Mouse (Mus musculus): ENCODE results near the gene Cat. TPM values are rescaled to one million over a fixed set of nuclear protein-coding genes. Genes with fewer than 3 reads are reported as not detected.

Gene Cat
- polyA plus RNA-seq, 1 experiment from 2014 or later = 118 TPM

DNA sequence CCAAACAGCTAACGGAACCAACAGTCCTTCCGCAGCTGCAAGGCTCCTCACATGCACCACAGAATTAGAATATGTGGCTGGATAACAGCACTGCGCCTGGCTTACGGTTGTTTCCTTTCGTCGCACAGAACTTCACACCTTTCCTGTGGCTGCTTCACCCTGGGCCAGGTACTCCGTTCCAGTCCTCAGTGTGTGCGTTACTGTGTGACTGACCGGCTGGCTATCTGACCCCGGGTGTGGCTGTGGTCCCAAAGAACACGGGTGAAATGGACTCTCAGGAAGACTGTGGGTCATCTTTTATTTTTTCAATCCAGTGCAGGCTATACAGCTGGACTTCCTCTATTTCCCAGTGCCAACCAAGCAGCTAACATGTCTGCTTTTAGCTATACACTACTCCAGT lies 19.5 kb downstream of the Cat start:
- Histone ChIP-seq H3K4me3 (replicated peaks; ENCODE audit: low read length) (no peak overlapping the region), H3K4me2 (ENCODE audit: low read depth, low read length) (no peak overlapping the region), H3K9me3 (replicated peaks; ENCODE audit: control insufficient read depth, low read length) (no peaks in the 10 kb centered on the region), H3K27me3 (ENCODE audit: control insufficient read depth, insufficient read depth, low read length) (no peaks in the 10 kb centered on the region), H3K27ac (ENCODE audit: low read length) (no peak overlapping the region), H3K36me3 (ENCODE audit: control insufficient read depth, insufficient read depth, low read length) (peaks cover 7% of the 10 kb centered on the region; the same call in 1 of the 2 replicates), H3K9ac (ENCODE audit: low read length) (no peak overlapping the region), H3K4me1 (ENCODE audit: control insufficient read depth, insufficient read depth, low read length) (0 out of 2 replicates have a peak, but pooled peaks cover 4% of the 10 kb centered on the region)
- WGBS = 90% methylated on average over 11 of the region's 11 CpGs
- ATAC-seq (ENCODE audit: insufficient read depth, low FRiP score) = no peak

DNA sequence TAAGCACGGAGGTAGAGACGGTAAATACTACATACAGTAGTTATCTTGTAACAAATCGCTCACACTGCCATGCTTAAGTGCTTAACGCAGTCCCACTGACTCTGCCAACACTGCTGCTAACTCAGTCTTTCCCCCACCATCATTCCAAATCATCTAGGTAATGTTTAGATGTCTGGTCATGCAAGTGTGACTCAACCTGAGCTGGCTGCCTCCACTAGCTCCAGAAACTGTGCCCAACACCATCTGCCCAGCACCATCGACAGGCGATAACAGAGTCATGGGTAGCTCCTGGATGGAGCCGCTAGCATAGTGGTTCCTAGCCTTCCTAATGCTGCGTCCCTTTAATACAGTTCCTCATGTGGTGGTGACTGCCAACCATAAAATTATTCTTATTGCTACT lies 20.4 kb downstream of the Cat start:
- H3K27ac ChIP-seq (ENCODE audit: low read length) = no peak overlapping the region
- peaks cover 7% of the 10 kb centered on the region; the same call in 1 of the 2 replicates for H3K36me3 ChIP-seq (ENCODE audit: control insufficient read depth, insufficient read depth, low read length)
- no peaks in the 10 kb centered on the region for H3K9me3 ChIP-seq (replicated peaks; ENCODE audit: control insufficient read depth, low read length)
- H3K27me3 ChIP-seq (ENCODE audit: control insufficient read depth, insufficient read depth, low read length) = no peaks in the 10 kb centered on the region
- 92% methylated on average over 8 of the region's 8 CpGs for WGBS
- no peak overlapping the region for H3K4me3 ChIP-seq (replicated peaks; ENCODE audit: low read length)
- ATAC-seq (ENCODE audit: insufficient read depth, low FRiP score) = no peak
- 0 out of 2 replicates have a peak, but pooled peaks cover 4% of the 10 kb centered on the region for H3K4me1 ChIP-seq (ENCODE audit: control insufficient read depth, insufficient read depth, low read length)
- no peak overlapping the region for H3K4me2 ChIP-seq (ENCODE audit: low read depth, low read length)
- H3K9ac ChIP-seq (ENCODE audit: low read length) = no peak overlapping the region

DNA sequence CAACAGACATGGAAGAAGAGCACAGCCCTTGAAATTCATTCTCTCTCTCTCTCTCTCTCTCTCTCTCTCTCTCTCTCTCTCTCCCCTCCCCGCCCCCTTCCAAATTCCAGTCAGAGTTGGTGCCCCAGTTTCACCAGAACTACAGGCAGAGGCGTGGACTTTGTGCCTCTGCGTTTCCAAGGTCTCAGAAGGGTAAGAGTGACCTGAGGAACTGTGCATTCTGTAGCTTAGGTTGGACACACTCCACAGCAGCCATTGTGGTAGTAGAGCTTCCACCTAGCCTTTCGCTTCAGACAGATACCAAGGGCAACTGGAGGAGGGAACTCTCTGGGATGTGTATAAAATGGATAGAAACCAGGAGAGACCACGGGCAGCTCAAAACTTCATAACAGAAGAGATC lies 22.2 kb downstream of the Cat start:
- ATAC-seq (ENCODE audit: insufficient read depth, low FRiP score) = no peak
- no peaks in the 10 kb centered on the region for H3K9me3 ChIP-seq (replicated peaks; ENCODE audit: control insufficient read depth, low read length)
- H3K4me1 ChIP-seq (ENCODE audit: control insufficient read depth, insufficient read depth, low read length) = 0 out of 2 replicates have a peak, but pooled peaks cover 4% of the 10 kb centered on the region
- WGBS = 87% methylated on average over 5 of the region's 5 CpGs
- no peak overlapping the region for H3K4me3 ChIP-seq (replicated peaks; ENCODE audit: low read length)
- no peak overlapping the region for H3K27ac ChIP-seq (ENCODE audit: low read length)
- H3K4me2 ChIP-seq (ENCODE audit: low read depth, low read length) = no peak overlapping the region
- no peak overlapping the region for H3K9ac ChIP-seq (ENCODE audit: low read length)
- H3K36me3 ChIP-seq (ENCODE audit: control insufficient read depth, insufficient read depth, low read length) = peaks cover 11% of the 10 kb centered on the region; the same call in 1 of the 2 replicates
- H3K27me3 ChIP-seq (ENCODE audit: control insufficient read depth, insufficient read depth, low read length) = no peaks in the 10 kb centered on the region

DNA sequence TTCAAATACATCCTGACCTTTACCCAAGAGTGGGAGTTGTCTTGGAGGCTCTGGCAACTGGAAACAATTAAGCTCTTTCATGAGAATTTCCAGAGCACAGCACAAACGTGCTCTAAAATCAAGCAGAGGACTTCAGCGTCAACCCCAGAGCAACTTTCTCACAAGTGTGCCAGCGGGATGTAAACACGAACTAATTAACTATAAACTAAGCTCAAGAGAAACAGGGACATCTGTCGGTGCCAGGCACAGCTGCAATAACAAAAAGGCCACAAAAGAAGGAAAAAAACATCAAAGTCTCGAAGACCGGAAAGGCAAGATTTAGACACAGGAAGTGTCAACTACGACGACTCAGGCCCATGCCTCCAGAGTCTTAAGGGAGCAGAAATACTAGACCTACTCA lies 23.2 kb downstream of the Cat start:
- H3K27ac ChIP-seq (ENCODE audit: low read length) = peak overlapping the region; percentile 15; the same call in 1 of the 2 replicates
- H3K4me1 ChIP-seq (ENCODE audit: control insufficient read depth, insufficient read depth, low read length) = 0 out of 2 replicates have a peak, but pooled peaks cover 4% of the 10 kb centered on the region
- no peak overlapping the region for H3K9ac ChIP-seq (ENCODE audit: low read length)
- ATAC-seq (ENCODE audit: insufficient read depth, low FRiP score) = no peak
- H3K27me3 ChIP-seq (ENCODE audit: control insufficient read depth, insufficient read depth, low read length) = no peaks in the 10 kb centered on the region
- H3K4me2 ChIP-seq (ENCODE audit: low read depth, low read length) = no peak overlapping the region
- H3K36me3 ChIP-seq (ENCODE audit: control insufficient read depth, insufficient read depth, low read length) = peaks cover 11% of the 10 kb centered on the region; the same call in 1 of the 2 replicates
- 27% methylated on average over 9 of the region's 9 CpGs for WGBS
- no peak overlapping the region for H3K4me3 ChIP-seq (replicated peaks; ENCODE audit: low read length)
- no peaks in the 10 kb centered on the region for H3K9me3 ChIP-seq (replicated peaks; ENCODE audit: control insufficient read depth, low read length)

DNA sequence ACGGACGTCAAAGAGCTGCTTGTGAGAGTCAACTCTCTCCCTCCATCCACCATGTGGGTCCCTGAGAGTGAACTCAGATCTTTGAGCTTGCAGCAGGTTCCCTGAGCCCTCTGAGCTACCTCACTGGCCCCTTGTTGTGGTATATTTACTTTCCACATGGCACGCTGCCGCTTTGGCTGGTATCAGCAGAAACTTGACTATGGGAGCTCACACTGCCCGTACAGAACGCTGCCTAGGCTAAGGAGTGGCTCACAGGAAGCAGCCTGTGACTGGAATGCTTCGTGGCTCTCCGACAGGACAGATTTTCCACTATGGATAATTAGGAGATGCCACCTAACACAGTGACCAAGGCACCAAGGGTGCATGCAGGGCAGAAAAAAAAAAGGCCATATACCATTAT lies 23.8 kb downstream of the Cat start:
- ATAC-seq (ENCODE audit: insufficient read depth, low FRiP score) = no peak
- peak overlapping the region; percentile 15; the same call in 1 of the 2 replicates for H3K27ac ChIP-seq (ENCODE audit: low read length)
- H3K4me1 ChIP-seq (ENCODE audit: control insufficient read depth, insufficient read depth, low read length) = 0 out of 2 replicates have a peak, but pooled peaks cover 4% of the 10 kb centered on the region
- WGBS = 73% methylated on average over 8 of the region's 8 CpGs
- peaks cover 15% of the 10 kb centered on the region for H3K36me3 ChIP-seq (ENCODE audit: control insufficient read depth, insufficient read depth, low read length)
- H3K4me2 ChIP-seq (ENCODE audit: low read depth, low read length) = no peak overlapping the region
- H3K27me3 ChIP-seq (ENCODE audit: control insufficient read depth, insufficient read depth, low read length) = no peaks in the 10 kb centered on the region
- no peaks in the 10 kb centered on the region for H3K9me3 ChIP-seq (replicated peaks; ENCODE audit: control insufficient read depth, low read length)
- H3K4me3 ChIP-seq (replicated peaks; ENCODE audit: low read length) = no peak overlapping the region
- H3K9ac ChIP-seq (ENCODE audit: low read length) = no peak overlapping the region

DNA sequence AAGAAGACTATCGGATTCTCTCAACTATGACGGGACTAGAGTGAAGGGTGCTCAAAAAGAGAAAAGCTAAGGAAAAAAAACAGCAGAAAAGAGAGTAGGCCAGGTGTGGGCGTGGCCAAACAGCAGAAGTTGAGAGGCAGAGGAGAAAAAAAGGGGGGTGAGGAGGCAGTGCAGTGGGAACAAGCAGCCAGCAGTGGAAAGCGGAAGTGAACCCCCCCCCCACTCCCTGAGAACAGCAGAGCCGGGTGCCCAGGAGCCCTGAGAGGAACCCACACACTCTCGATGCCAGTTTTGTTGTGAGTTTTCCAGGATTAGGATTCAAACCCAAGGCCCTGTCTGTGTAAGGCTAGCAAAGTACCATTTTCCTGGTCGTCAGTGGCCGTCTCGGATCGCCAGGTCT lies 25.9 kb downstream of the Cat start:
- H3K9ac ChIP-seq (ENCODE audit: low read length) = no peak overlapping the region
- H3K36me3 ChIP-seq (ENCODE audit: control insufficient read depth, insufficient read depth, low read length) = peaks cover 21% of the 10 kb centered on the region
- H3K27me3 ChIP-seq (ENCODE audit: control insufficient read depth, insufficient read depth, low read length) = no peaks in the 10 kb centered on the region
- no peak overlapping the region for H3K4me3 ChIP-seq (replicated peaks; ENCODE audit: low read length)
- no peak overlapping the region for H3K27ac ChIP-seq (ENCODE audit: low read length)
- 0 out of 2 replicates have a peak, but pooled peaks cover 4% of the 10 kb centered on the region for H3K4me1 ChIP-seq (ENCODE audit: control insufficient read depth, insufficient read depth, low read length)
- WGBS = 91% methylated on average over 10 of the region's 10 CpGs
- no peaks in the 10 kb centered on the region for H3K9me3 ChIP-seq (replicated peaks; ENCODE audit: control insufficient read depth, low read length)
- ATAC-seq (ENCODE audit: insufficient read depth, low FRiP score) = no peak
- no peak overlapping the region for H3K4me2 ChIP-seq (ENCODE audit: low read depth, low read length)

DNA sequence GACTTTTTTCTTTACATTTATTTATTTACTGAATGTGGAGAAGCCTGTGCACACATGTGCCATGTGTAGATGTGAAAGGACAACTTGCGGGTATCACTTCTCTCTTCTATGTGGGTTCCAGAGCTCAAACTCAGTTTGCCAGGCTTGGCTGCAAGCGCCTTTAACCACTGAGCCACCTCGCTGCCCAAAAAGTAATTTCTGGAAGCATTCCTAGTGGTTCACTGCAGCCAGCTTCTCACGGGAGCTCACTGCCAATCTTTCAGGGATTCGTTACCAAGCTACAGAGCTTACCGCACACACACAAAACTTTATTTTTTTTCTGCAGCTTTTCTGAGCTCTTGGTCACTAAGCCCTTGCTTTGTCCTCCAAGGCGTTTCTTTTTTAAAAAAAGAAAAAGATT lies 27.3 kb downstream of the Cat start:
- H3K4me2 ChIP-seq (ENCODE audit: low read depth, low read length) = no peak overlapping the region
- ATAC-seq (ENCODE audit: insufficient read depth, low FRiP score) = no peak
- H3K9me3 ChIP-seq (replicated peaks; ENCODE audit: control insufficient read depth, low read length) = no peaks in the 10 kb centered on the region
- H3K36me3 ChIP-seq (ENCODE audit: control insufficient read depth, insufficient read depth, low read length) = peaks cover 25% of the 10 kb centered on the region
- H3K4me3 ChIP-seq (replicated peaks; ENCODE audit: low read length) = no peak overlapping the region
- no peak overlapping the region for H3K9ac ChIP-seq (ENCODE audit: low read length)
- no peak overlapping the region for H3K27ac ChIP-seq (ENCODE audit: low read length)
- 0 out of 2 replicates have a peak, but pooled peaks cover 4% of the 10 kb centered on the region for H3K4me1 ChIP-seq (ENCODE audit: control insufficient read depth, insufficient read depth, low read length)
- H3K27me3 ChIP-seq (ENCODE audit: control insufficient read depth, insufficient read depth, low read length) = no peaks in the 10 kb centered on the region
- 83% methylated on average over 7 of the region's 7 CpGs for WGBS

DNA sequence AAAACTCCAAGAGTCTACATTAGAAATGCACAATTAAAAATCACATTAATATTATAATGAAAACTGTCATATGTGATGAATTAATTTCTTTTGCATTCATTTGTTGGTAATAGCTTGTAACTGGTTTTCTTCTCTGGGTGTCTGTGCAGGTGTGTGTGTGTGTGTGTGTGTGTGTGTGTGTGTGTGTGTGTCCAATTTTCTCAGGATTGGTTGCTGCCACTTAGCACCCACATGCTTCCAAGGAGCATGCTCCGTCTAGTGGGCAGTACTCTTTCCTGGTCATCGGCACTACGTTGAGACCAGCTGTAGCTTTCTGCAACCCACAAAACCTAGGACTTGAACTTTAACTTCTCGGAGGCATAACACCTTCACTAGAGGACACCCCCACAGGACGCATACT lies 27.9 kb downstream of the Cat start:
- H3K4me3 ChIP-seq (replicated peaks; ENCODE audit: low read length) = no peak overlapping the region
- no peak overlapping the region for H3K4me2 ChIP-seq (ENCODE audit: low read depth, low read length)
- H3K27me3 ChIP-seq (ENCODE audit: control insufficient read depth, insufficient read depth, low read length) = no peaks in the 10 kb centered on the region
- no peak overlapping the region for H3K9ac ChIP-seq (ENCODE audit: low read length)
- H3K27ac ChIP-seq (ENCODE audit: low read length) = no peak overlapping the region
- no peaks in the 10 kb centered on the region for H3K9me3 ChIP-seq (replicated peaks; ENCODE audit: control insufficient read depth, low read length)
- 0 out of 2 replicates have a peak, but pooled peaks cover 4% of the 10 kb centered on the region for H3K4me1 ChIP-seq (ENCODE audit: control insufficient read depth, insufficient read depth, low read length)
- 91% methylated on average over 5 of the region's 5 CpGs for WGBS
- peaks cover 25% of the 10 kb centered on the region for H3K36me3 ChIP-seq (ENCODE audit: control insufficient read depth, insufficient read depth, low read length)
- ATAC-seq (ENCODE audit: insufficient read depth, low FRiP score) = no peak

DNA sequence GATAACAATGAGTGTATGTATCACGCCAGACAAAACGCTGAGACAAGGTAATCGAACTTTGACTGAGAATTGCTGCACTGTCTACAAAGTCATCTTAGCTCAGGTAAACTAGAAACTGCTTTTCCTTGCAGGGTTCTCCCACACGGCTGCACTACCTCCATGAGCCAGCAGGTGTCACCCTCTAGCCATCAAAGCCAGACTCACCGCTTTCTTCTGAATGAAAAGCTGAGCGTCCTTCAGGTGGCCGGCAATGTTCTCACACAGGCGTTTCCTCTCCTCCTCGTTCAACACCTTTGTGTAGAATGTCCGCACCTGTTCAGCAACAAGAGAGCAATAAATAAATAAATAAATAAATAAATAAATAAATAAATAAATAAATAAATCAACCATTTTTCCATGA lies 28.3 kb downstream of the Cat start:
- ATAC-seq (ENCODE audit: insufficient read depth, low FRiP score) = no peak
- H3K9ac ChIP-seq (ENCODE audit: low read length) = no peak overlapping the region

More for the DNA sequence above, 28.3 kb downstream of the Cat start:
- Histone ChIP-seq H3K4me3 (replicated peaks; ENCODE audit: low read length) (no peak overlapping the region), H3K4me1 (ENCODE audit: control insufficient read depth, insufficient read depth, low read length) (0 out of 2 replicates have a peak, but pooled peaks cover 4% of the 10 kb centered on the region), H3K36me3 (ENCODE audit: control insufficient read depth, insufficient read depth, low read length) (peaks cover 25% of the 10 kb centered on the region), H3K27me3 (ENCODE audit: control insufficient read depth, insufficient read depth, low read length) (no peaks in the 10 kb centered on the region), H3K9me3 (replicated peaks; ENCODE audit: control insufficient read depth, low read length) (no peaks in the 10 kb centered on the region), H3K4me2 (ENCODE audit: low read depth, low read length) (no peak overlapping the region), H3K27ac (ENCODE audit: low read length) (no peak overlapping the region)
- WGBS = 17% methylated on average over 10 of the region's 10 CpGs

Measured in stomach, embryonic 16.5 days (tissue).